Mouse (Mus musculus) kidney, adult 2 months (tissue): ENCODE measurements around the gene Dnajc13. TPM values are rescaled to one million over a fixed set of nuclear protein-coding genes. Genes with fewer than 3 reads are reported as not detected.

ENCODE experiments used
- DNase-seq: peaks from one replicate; pipeline ENCODE4 v3.0.0; 2021
- H3K27ac ChIP-seq: fragments of 200-500 bp; 2 replicates; pipeline ENCODE4 v1.5.1; 2012; ENCODE audit warnings: low read depth, low read length, control low read depth, inconsistent platforms; ENCODE audit not compliant: insufficient read depth
- H3K27me3 ChIP-seq: fragments of 200-500 bp; replicated peaks from 2 replicates; pipeline ENCODE4 v1.6.1; 2012; ENCODE audit warnings: mild to moderate bottlenecking, moderate library complexity, low read length, inconsistent platforms; ENCODE audit not compliant: control insufficient read depth, insufficient read depth
- H3K36me3 ChIP-seq: fragments of 200-500 bp; 2 replicates; pipeline ENCODE4 v1.6.1; 2012; ENCODE audit warnings: mild to moderate bottlenecking, moderate library complexity, low read length, inconsistent platforms; ENCODE audit not compliant: control insufficient read depth, insufficient read depth
- H3K4me1 ChIP-seq: fragments of 200-500 bp; 2 replicates; pipeline ENCODE4 v1.6.1; 2011; ENCODE audit warnings: low read length; ENCODE audit not compliant: control insufficient read depth, insufficient read depth
- H3K4me3 ChIP-seq: fragments of 200-500 bp; 2 replicates; pipeline ENCODE4 v1.5.1; 2011; ENCODE audit warnings: mild to moderate bottlenecking, low read depth, low read length, control low read depth; ENCODE audit not compliant: insufficient read depth
- CTCF ChIP-seq: fragments of 200-500 bp; conservative IDR thresholded peaks from 2 replicates; pipeline ENCODE4 v1.5.1; 2011; ENCODE audit warnings: low read depth, mild to moderate bottlenecking, control low read depth, low read length, moderate library complexity, mixed read lengths; ENCODE audit not compliant: insufficient read depth, insufficient read length
- POLR2A ChIP-seq: fragments of 200-500 bp; IDR thresholded peaks from one replicate; pipeline ENCODE4 v1.6.1; 2011; ENCODE audit warnings: low read depth, low read length, control low read depth
- WGBS: fragments of 180-500 bp; shearing (Covaris S2); methylation state at CpG from one replicate; pipeline ENCODE4 v1.1.7; 2018; 5-methylcytosine and 5-hydroxymethylcytosine counted together
- polyA plus RNA-seq: library from polyadenylated mRNA; depleted of rRNA; stranded (reverse); fragments of >200 nt; gene quantifications from 2 replicates; pipeline ENCODE4 v1.2.3, GENCODE M21; 2012

The Dnajc13 gene
- polyA plus RNA-seq, 1 experiment, result 104 TPM

- Histone ChIP-seq H3K4me1 (no peaks in the 10 kb centered on the region), H3K27ac (no peak overlapping the region), H3K27me3 (no peaks in the 10 kb centered on the region), H3K4me3 (no peak overlapping the region), H3K36me3 (no peaks in the 10 kb centered on the region)
- WGBS, result 41% methylated on average over 5 of the region's 5 CpGs
- TF ChIP-seq CTCF (no peak), POLR2A (no peak)
- no peak for DNase-seq
Measured at GRCm38 (mm10) chr9:104123101-104123500, 139.6 kb downstream of the Dnajc13 start.

- no peaks in the 10 kb centered on the region; the same call in 1 of the 2 replicates for H3K36me3 ChIP-seq
- no peak for DNase-seq
- H3K4me3 ChIP-seq, result no peak overlapping the region
- 94% methylated on average over 5 of the region's 5 CpGs for WGBS
- H3K4me1 ChIP-seq, result no peaks in the 10 kb centered on the region
- TF ChIP-seq POLR2A (no peak), CTCF (no peak)
- no peak overlapping the region for H3K27ac ChIP-seq
- no peaks in the 10 kb centered on the region for H3K27me3 ChIP-seq
Measured at GRCm38 (mm10) chr9:104109151-104109550, 153.6 kb downstream of the Dnajc13 start.

- TF ChIP-seq POLR2A, result no peak
- TF ChIP-seq CTCF, result no peak
- H3K27me3 ChIP-seq, result no peaks in the 10 kb centered on the region
- 64% methylated on average over 2 of the region's 2 CpGs for WGBS
- H3K27ac ChIP-seq, result no peak overlapping the region
- no peaks in the 10 kb centered on the region for H3K4me1 ChIP-seq
- H3K36me3 ChIP-seq, result no peaks in the 10 kb centered on the region; the same call in 1 of the 2 replicates
- no peak for DNase-seq
- H3K4me3 ChIP-seq, result no peak overlapping the region
Measured at GRCm38 (mm10) chr9:104108571-104109143, 154.1 kb downstream of the Dnajc13 start.

- Histone ChIP-seq H3K4me3 (no peak overlapping the region), H3K4me1 (no peaks in the 10 kb centered on the region), H3K27me3 (no peaks in the 10 kb centered on the region), H3K27ac (no peak overlapping the region), H3K36me3 (no peaks in the 10 kb centered on the region; the same call in 1 of the 2 replicates)
- WGBS, result 73% methylated on average over 6 of the region's 6 CpGs
- TF ChIP-seq CTCF, result no peak
- no peak for TF ChIP-seq POLR2A
- DNase-seq, result no peak
Measured at GRCm38 (mm10) chr9:104107482-104107881, 155.2 kb downstream of the Dnajc13 start.

- 84% methylated on average over 9 of the region's 9 CpGs for WGBS
- no peaks in the 10 kb centered on the region; the same call in 1 of the 2 replicates for H3K36me3 ChIP-seq
- no peaks in the 10 kb centered on the region for H3K4me1 ChIP-seq
- no peak overlapping the region for H3K27ac ChIP-seq
- H3K27me3 ChIP-seq, result no peaks in the 10 kb centered on the region
- no peak overlapping the region for H3K4me3 ChIP-seq
- no peak for TF ChIP-seq POLR2A
- no peak for TF ChIP-seq CTCF
- no peak for DNase-seq
Measured at GRCm38 (mm10) chr9:104106930-104107329, 155.8 kb downstream of the Dnajc13 start.

GRCm38 (mm10) chr9:104104986-104105385 lies 157.7 kb downstream of the Dnajc13 start:
- WGBS, result 90% methylated on average over 2 of the region's 2 CpGs
- no peak overlapping the region for H3K27ac ChIP-seq
- no peaks in the 10 kb centered on the region; the same call in 1 of the 2 replicates for H3K36me3 ChIP-seq
- H3K27me3 ChIP-seq, result no peaks in the 10 kb centered on the region
- TF ChIP-seq POLR2A, result no peak
- TF ChIP-seq CTCF, result no peak
- H3K4me3 ChIP-seq, result no peak overlapping the region
- no peaks in the 10 kb centered on the region for H3K4me1 ChIP-seq
- DNase-seq, result no peak

GRCm38 (mm10) chr9:104102901-104103300 lies 159.8 kb downstream of the Dnajc13 start:
- no peaks in the 10 kb centered on the region for H3K27me3 ChIP-seq
- WGBS, result 50% methylated on average over 2 of the region's 2 CpGs
- H3K36me3 ChIP-seq, result no peaks in the 10 kb centered on the region; the same call in none of the 2 replicates
- no peaks in the 10 kb centered on the region for H3K4me1 ChIP-seq
- TF ChIP-seq POLR2A, result no peak
- TF ChIP-seq CTCF, result no peak
- no peak for DNase-seq
- H3K27ac ChIP-seq, result no peak overlapping the region
- no peak overlapping the region for H3K4me3 ChIP-seq

GRCm38 (mm10) chr9:104102301-104102700 lies 160.4 kb downstream of the Dnajc13 start:
- Histone ChIP-seq H3K4me3 (no peak overlapping the region), H3K36me3 (no peaks in the 10 kb centered on the region; the same call in none of the 2 replicates), H3K4me1 (no peaks in the 10 kb centered on the region), H3K27ac (no peak overlapping the region), H3K27me3 (no peaks in the 10 kb centered on the region)
- no peak for TF ChIP-seq POLR2A
- TF ChIP-seq CTCF, result no peak
- DNase-seq, result no peak
- 60% methylated on average over 6 of the region's 6 CpGs for WGBS
